Mouse (Mus musculus): ENCODE results near the gene Omt2a. TPM values are rescaled to one million over a fixed set of nuclear protein-coding genes. Genes with fewer than 3 reads are reported as not detected.
"Not testable (repeated sequence)": the region's sequence is repeated elsewhere in the genome, so short reads cannot be mapped to it uniquely, and the experiment has no call there.

The Omt2a gene
- polyA plus RNA-seq, 1 experiment, result 0.36 TPM

DNA sequence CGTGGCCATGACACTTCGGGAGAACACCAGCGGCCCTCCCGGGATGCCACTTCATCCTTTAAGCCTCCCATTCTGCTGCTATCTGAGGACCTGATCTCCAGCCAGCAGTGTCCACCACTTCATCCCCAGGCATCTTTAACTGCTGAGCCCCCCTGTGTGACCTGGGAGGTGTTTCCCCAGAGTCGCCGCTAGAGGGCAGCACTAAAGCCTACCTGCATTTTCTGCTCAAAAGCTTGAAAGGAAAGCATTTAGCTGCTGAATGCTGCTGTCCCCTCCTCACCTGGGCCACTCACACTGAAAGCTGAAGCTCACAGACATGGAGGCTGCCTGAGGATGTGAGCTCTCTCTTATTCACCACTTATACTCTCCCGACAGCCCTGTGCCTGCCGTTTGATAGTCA lies 25.7 kb upstream of the Omt2a start:
- not testable (repeated sequence) for H3K27ac ChIP-seq (ENCODE audit: control insufficient read depth, insufficient read depth, low read length); H3K4me1 ChIP-seq (replicated peaks; ENCODE audit: control insufficient read depth, insufficient read depth, low read length); H3K36me3 ChIP-seq (ENCODE audit: control insufficient read depth, insufficient read depth, low read length); H3K27me3 ChIP-seq (ENCODE audit: control insufficient read depth, insufficient read depth, low read length); H3K4me3 ChIP-seq (ENCODE audit: control insufficient read depth, insufficient read depth, low read length)
- DNase-seq, result peak; percentile 35
- peak; percentile 78; the same call in 1 of the 2 replicates for TF ChIP-seq CTCF (IDR thresholded peaks at IDR 0.05; ENCODE audit: borderline replicate concordance, control insufficient read depth, extremely low read depth, insufficient read depth, low read length, poor library complexity)
- WGBS, result 29% methylated on average over 8 of the region's 8 CpGs

DNA sequence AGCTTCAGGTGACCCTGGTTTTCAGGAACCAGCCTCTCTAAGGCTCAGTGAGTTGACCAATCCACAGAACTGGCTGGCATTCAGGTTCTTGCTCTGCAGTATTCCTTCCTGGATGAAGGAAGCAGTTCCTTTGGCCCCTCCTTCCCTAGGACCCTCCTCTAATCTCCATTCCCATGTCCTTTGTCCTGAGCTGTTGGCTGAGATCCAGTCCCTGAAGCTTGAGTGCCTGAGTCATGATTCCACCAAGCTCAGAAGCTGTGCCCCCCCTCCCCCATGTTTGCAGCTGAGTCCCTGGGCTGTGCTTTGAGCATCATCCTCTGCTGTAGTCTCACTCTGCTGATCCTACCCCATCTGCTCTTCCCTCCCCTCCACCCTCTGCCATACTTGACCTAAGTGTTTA lies 22.5 kb upstream of the Omt2a start:
- not testable (repeated sequence) for H3K4me3 ChIP-seq (ENCODE audit: control insufficient read depth, insufficient read depth, low read length); H3K27me3 ChIP-seq (ENCODE audit: control insufficient read depth, insufficient read depth, low read length); DNase-seq; H3K27ac ChIP-seq (ENCODE audit: control insufficient read depth, insufficient read depth, low read length); H3K36me3 ChIP-seq (ENCODE audit: control insufficient read depth, insufficient read depth, low read length); H3K4me1 ChIP-seq (replicated peaks; ENCODE audit: control insufficient read depth, insufficient read depth, low read length)

GRCm38 (mm10) chr9:78327289-78327688 lies 12.7 kb upstream of the Omt2a start, which contains the start of gene Omt2b:
TSS of gene Omt2b (plus strand) at chr9:78327589.
- H3K27ac ChIP-seq (ENCODE audit: control insufficient read depth, insufficient read depth, low read length); H3K27me3 ChIP-seq (ENCODE audit: control insufficient read depth, insufficient read depth, low read length); H3K36me3 ChIP-seq (ENCODE audit: control insufficient read depth, insufficient read depth, low read length); DNase-seq; H3K4me3 ChIP-seq (ENCODE audit: control insufficient read depth, insufficient read depth, low read length); H3K4me1 ChIP-seq (replicated peaks; ENCODE audit: control insufficient read depth, insufficient read depth, low read length): not testable (repeated sequence)
- 93% methylated on average over 1 of the region's 1 CpGs for WGBS

GRCm38 (mm10) chr9:78319499-78319898 lies 4.9 kb upstream of the Omt2a start:
- Histone ChIP-seq H3K27me3 (ENCODE audit: control insufficient read depth, insufficient read depth, low read length) (no peaks in the 10 kb centered on the region), H3K36me3 (ENCODE audit: control insufficient read depth, insufficient read depth, low read length) (no peaks in the 10 kb centered on the region), H3K4me3 (ENCODE audit: control insufficient read depth, insufficient read depth, low read length) (no peak overlapping the region), H3K27ac (ENCODE audit: control insufficient read depth, insufficient read depth, low read length) (no peak overlapping the region), H3K4me1 (replicated peaks; ENCODE audit: control insufficient read depth, insufficient read depth, low read length) (no peaks in the 10 kb centered on the region)
- TF ChIP-seq POLR2A (IDR thresholded peaks at IDR 0.05; ENCODE audit: control insufficient read depth, extremely low read depth, insufficient read depth, low read length, poor library complexity) (no peak), CTCF (IDR thresholded peaks at IDR 0.05; ENCODE audit: borderline replicate concordance, control insufficient read depth, extremely low read depth, insufficient read depth, low read length, poor library complexity) (no peak)
- WGBS, result 3% methylated on average over 1 of the region's 1 CpGs
- no peak for DNase-seq

- DNase-seq; H3K4me1 ChIP-seq (replicated peaks; ENCODE audit: control insufficient read depth, insufficient read depth, low read length); H3K27me3 ChIP-seq (ENCODE audit: control insufficient read depth, insufficient read depth, low read length); H3K36me3 ChIP-seq (ENCODE audit: control insufficient read depth, insufficient read depth, low read length); H3K27ac ChIP-seq (ENCODE audit: control insufficient read depth, insufficient read depth, low read length); H3K4me3 ChIP-seq (ENCODE audit: control insufficient read depth, insufficient read depth, low read length): not testable (repeated sequence)
- 76% methylated on average over 3 of the region's 3 CpGs for WGBS
These were observed 6.5 kb downstream of the Omt2a start for GRCm38 (mm10) chr9:78308122-78308521.

DNA sequence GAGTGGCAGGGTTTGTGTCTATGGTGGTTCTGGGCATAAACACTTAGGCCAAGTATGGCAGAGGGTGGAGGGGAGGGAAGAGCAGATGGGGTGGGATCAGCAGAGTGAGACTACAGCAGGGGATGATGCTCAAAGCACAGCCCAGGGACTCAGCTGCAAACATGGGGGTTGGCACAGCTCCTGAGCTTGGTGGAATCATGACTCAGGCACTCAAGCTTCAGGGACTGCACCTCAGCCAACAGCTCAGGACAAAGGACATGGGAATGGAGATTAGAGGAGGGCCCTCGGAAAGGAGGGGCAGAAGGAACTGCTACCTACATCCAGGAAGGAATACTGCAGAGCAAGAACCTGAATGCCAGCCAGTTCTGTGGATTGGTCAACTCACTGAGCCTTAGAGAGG lies 15.5 kb downstream of the Omt2a start:
- WGBS, result 82% methylated on average over 1 of the region's 1 CpGs
- not testable (repeated sequence) for H3K4me1 ChIP-seq (replicated peaks; ENCODE audit: control insufficient read depth, insufficient read depth, low read length); H3K27me3 ChIP-seq (ENCODE audit: control insufficient read depth, insufficient read depth, low read length); H3K27ac ChIP-seq (ENCODE audit: control insufficient read depth, insufficient read depth, low read length); DNase-seq; H3K4me3 ChIP-seq (ENCODE audit: control insufficient read depth, insufficient read depth, low read length); H3K36me3 ChIP-seq (ENCODE audit: control insufficient read depth, insufficient read depth, low read length)

GRCm38 (mm10) chr9:78298232-78298631 lies 16.4 kb downstream of the Omt2a start:
- no peaks in the 10 kb centered on the region for H3K27me3 ChIP-seq (ENCODE audit: control insufficient read depth, insufficient read depth, low read length)
- no peak overlapping the region for H3K27ac ChIP-seq (ENCODE audit: control insufficient read depth, insufficient read depth, low read length)
- no peaks in the 10 kb centered on the region for H3K36me3 ChIP-seq (ENCODE audit: control insufficient read depth, insufficient read depth, low read length)
- H3K4me3 ChIP-seq (ENCODE audit: control insufficient read depth, insufficient read depth, low read length), result no peak overlapping the region
- TF ChIP-seq POLR2A (IDR thresholded peaks at IDR 0.05; ENCODE audit: control insufficient read depth, extremely low read depth, insufficient read depth, low read length, poor library complexity) (no peak), CTCF (IDR thresholded peaks at IDR 0.05; ENCODE audit: borderline replicate concordance, control insufficient read depth, extremely low read depth, insufficient read depth, low read length, poor library complexity) (no peak)
- WGBS, result 91% methylated on average over 1 of the region's 1 CpGs
- DNase-seq, result no peak
- no peaks in the 10 kb centered on the region for H3K4me1 ChIP-seq (replicated peaks; ENCODE audit: control insufficient read depth, insufficient read depth, low read length)

DNA sequence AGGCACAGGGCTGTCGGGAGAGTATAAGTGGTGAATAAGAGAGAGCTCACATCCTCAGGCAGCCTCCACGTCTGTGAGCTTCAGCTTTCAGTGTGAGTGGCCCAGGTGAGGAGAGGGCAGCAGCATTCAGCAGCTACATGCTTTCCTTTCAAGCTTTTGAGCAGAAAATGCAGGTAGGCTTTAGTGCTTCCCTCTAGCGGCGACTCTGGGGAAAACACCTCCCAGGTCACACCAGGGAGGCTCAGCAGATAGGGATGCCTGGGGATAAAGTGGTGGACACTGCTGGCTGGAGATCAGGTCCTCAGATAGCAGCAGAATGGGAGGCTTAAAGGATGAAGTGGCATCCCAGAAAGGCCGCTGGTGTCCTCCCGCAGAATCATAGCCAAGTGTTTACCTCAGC lies 18.5 kb downstream of the Omt2a start:
- H3K36me3 ChIP-seq (ENCODE audit: control insufficient read depth, insufficient read depth, low read length); H3K4me1 ChIP-seq (replicated peaks; ENCODE audit: control insufficient read depth, insufficient read depth, low read length); H3K4me3 ChIP-seq (ENCODE audit: control insufficient read depth, insufficient read depth, low read length); H3K27me3 ChIP-seq (ENCODE audit: control insufficient read depth, insufficient read depth, low read length); H3K27ac ChIP-seq (ENCODE audit: control insufficient read depth, insufficient read depth, low read length): not testable (repeated sequence)
- 15% methylated on average over 6 of the region's 6 CpGs for WGBS
- DNase-seq, result peak; percentile 30
- TF ChIP-seq CTCF (IDR thresholded peaks at IDR 0.05; ENCODE audit: borderline replicate concordance, control insufficient read depth, extremely low read depth, insufficient read depth, low read length, poor library complexity), result peak; percentile 62; the same call in 1 of the 2 replicates

DNA sequence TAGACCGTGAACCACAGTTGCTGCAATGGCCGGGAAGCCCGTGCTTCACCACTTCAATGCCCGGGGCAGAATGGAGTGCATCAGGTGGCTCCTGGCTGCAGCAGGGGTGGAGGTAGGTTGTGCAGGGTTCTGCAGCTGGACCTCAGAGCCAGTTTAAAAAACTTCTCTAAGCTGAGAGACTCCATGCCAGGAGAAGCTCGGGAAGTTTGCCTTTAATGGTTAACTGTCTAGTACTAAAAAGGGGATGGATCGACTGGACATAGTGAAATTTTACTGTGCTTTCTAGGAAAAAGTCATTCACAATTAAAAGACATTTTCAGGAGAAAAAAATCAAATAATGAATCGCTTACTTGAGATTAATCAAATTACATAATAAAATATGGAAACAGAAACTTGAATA lies 19.8 kb downstream of the Omt2a start:
- not testable (repeated sequence) for H3K27me3 ChIP-seq (ENCODE audit: control insufficient read depth, insufficient read depth, low read length); H3K4me3 ChIP-seq (ENCODE audit: control insufficient read depth, insufficient read depth, low read length); H3K4me1 ChIP-seq (replicated peaks; ENCODE audit: control insufficient read depth, insufficient read depth, low read length); DNase-seq; H3K27ac ChIP-seq (ENCODE audit: control insufficient read depth, insufficient read depth, low read length); H3K36me3 ChIP-seq (ENCODE audit: control insufficient read depth, insufficient read depth, low read length)
- WGBS, result 94% methylated on average over 7 of the region's 7 CpGs

GRCm38 (mm10) chr9:78293683-78294082 lies 20.9 kb downstream of the Omt2a start:
- H3K27me3 ChIP-seq (ENCODE audit: control insufficient read depth, insufficient read depth, low read length); H3K4me1 ChIP-seq (replicated peaks; ENCODE audit: control insufficient read depth, insufficient read depth, low read length); H3K36me3 ChIP-seq (ENCODE audit: control insufficient read depth, insufficient read depth, low read length); H3K4me3 ChIP-seq (ENCODE audit: control insufficient read depth, insufficient read depth, low read length); H3K27ac ChIP-seq (ENCODE audit: control insufficient read depth, insufficient read depth, low read length); DNase-seq: not testable (repeated sequence)
- WGBS, result 92% methylated on average over 1 of the region's 1 CpGs

DNA sequence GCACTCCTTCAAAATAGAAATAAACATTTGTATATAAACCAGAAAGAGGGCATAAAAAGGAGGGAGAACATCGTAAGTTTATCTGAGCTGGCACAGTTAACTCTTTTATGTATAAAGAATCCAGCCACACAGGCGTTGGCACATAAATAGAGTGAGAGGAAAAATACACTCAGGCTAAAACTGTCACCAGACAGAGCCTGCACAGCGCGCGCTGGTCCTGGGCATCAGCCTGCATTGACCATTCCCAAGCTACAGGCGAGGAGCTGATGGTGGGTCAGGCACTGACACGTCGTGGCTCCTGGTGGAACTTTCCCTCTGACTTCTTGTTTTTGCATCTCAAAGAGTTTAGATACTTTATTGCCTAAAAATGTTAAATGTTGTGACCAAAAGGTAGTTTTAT lies 22.1 kb downstream of the Omt2a start:
- not testable (repeated sequence) for DNase-seq; H3K27me3 ChIP-seq (ENCODE audit: control insufficient read depth, insufficient read depth, low read length); H3K4me3 ChIP-seq (ENCODE audit: control insufficient read depth, insufficient read depth, low read length); H3K27ac ChIP-seq (ENCODE audit: control insufficient read depth, insufficient read depth, low read length); H3K36me3 ChIP-seq (ENCODE audit: control insufficient read depth, insufficient read depth, low read length); H3K4me1 ChIP-seq (replicated peaks; ENCODE audit: control insufficient read depth, insufficient read depth, low read length)
- WGBS, result 89% methylated on average over 8 of the region's 8 CpGs
